Mouse (Mus musculus) stomach, postnatal 0 days (tissue): Measurements from ENCODE around the gene Atp6v1e1. TPM values are rescaled to one million over a fixed set of nuclear protein-coding genes. Genes with fewer than 3 reads are reported as not detected.
A peak's percentile ranks its signal among the peaks of the same experiment; 100 is the strongest.

Experiments
- ATAC-seq: fragments of 200-750 bp; cut with Nextera tagmentation; 2 replicates; pipeline ENCODE4 v1.8.0; 2017; ENCODE audit not compliant: low FRiP score, low TSS enrichment
- DNase-seq: peaks from one replicate; pipeline ENCODE4 v3.0.0-alpha.2; 2016; ENCODE audit warnings: low spot score
- H3K27ac ChIP-seq: fragments of 300-500 bp; sonication (generic); replicated peaks from 2 replicates; pipeline ENCODE4 v1.5.1; 2014; ENCODE audit warnings: mild to moderate bottlenecking, control low read depth
- H3K27me3 ChIP-seq: fragments of 300-500 bp; sonication (generic); 2 replicates; pipeline ENCODE4 v1.6.1; 2014; ENCODE audit warnings: low read length; ENCODE audit not compliant: control insufficient read depth, insufficient read depth
- H3K36me3 ChIP-seq: fragments of 300-500 bp; sonication (generic); 2 replicates; pipeline ENCODE4 v1.6.1; 2014; ENCODE audit warnings: low read length, mixed read lengths; ENCODE audit not compliant: control insufficient read depth, insufficient read depth
- H3K4me1 ChIP-seq: fragments of 300-500 bp; sonication (generic); replicated peaks from 2 replicates; pipeline ENCODE4 v1.6.1; 2014; ENCODE audit warnings: antibody characterized with exemption; ENCODE audit not compliant: control insufficient read depth, insufficient read depth
- H3K4me2 ChIP-seq: fragments of 300-500 bp; sonication (generic); replicated peaks from 2 replicates; pipeline ENCODE4 v1.6.1; 2014; ENCODE audit warnings: low read depth, mild to moderate bottlenecking, control low read depth, moderate library complexity
- H3K4me3 ChIP-seq: fragments of 300-500 bp; sonication (generic); 2 replicates; pipeline ENCODE4 v1.5.1; 2014; ENCODE audit warnings: low read depth, low read length, control low read depth
- H3K9ac ChIP-seq: fragments of 300-500 bp; sonication (generic); 2 replicates; pipeline ENCODE4 v1.6.1; 2014; ENCODE audit warnings: mild to moderate bottlenecking, low read length, control low read depth, mixed read lengths
- H3K9me3 ChIP-seq: fragments of 300-500 bp; sonication (generic); 2 replicates; pipeline ENCODE4 v1.6.1; 2016; ENCODE audit warnings: low read length; ENCODE audit not compliant: control insufficient read depth
- CTCF ChIP-seq: IDR thresholded peaks from 2 replicates; pipeline ENCODE4 v1.5.1; 2016; ENCODE audit warnings: antibody characterized with exemption, low read depth, mild to moderate bottlenecking, moderate library complexity
- EP300 ChIP-seq: optimal IDR thresholded peaks from 2 replicates; pipeline ENCODE3; 2016; ENCODE audit warnings: antibody characterized with exemption
- WGBS: fragments of 180-500 bp; shearing (Covaris S2); extraction: QIAGEN DNeasy Blood & Tissue Kit; methylation state at CpG from one replicate; pipeline ENCODE4 v1.1.7; 2014; 5-methylcytosine and 5-hydroxymethylcytosine counted together
- polyA plus RNA-seq: library from polyadenylated mRNA; unstranded; fragments of >200 nt; fragmentation: Nextera tagmentation; extraction: Ambion mirVana; gene quantifications from 2 replicates; pipeline ENCODE4 v1.2.1, GENCODE M21; 2015

The Atp6v1e1 gene
- 251 and 252 TPM in 2 replicates for polyA plus RNA-seq

DNA sequence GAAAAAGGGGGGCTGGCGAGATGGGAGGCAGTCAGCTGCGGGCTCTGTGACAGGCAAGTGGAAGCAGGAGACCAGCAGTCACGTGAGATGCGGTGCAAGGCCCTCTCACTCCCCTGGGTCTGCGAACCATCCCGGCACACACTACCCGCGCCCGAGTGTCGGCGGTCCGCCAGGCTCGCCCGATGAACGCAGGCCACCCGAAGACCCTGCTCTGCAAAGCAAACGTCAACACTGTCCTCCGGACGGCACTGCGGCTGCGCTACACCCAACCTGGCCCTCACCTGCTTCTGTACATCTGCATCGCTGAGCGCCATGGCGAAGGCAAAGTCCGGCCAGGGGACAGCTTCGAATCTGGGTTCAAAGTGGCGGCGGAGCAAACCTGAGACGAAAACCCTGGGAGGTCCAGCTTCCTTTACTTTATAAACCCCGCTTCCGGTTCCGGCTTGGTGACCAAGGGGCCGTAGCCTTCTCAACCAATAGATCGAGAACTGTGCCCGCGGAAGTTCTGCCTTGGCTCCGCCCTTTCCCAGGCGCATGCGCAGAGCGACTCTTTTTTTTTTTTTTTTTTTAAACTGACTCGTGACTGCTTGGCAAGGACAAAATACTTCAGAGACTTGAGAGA is at the start of gene Atp6v1e1:
Atp6v1e1 (minus strand) TSS at position 487 of the 622 bp plus-strand sequence.
- no peaks in the 10 kb centered on the region for H3K9me3 ChIP-seq
- H3K27ac ChIP-seq, result peak within 1 kb of the TSS; percentile 98
- TF ChIP-seq EP300 (peak; percentile 67), CTCF (peak; percentile 12; the same call in 1 of the 2 replicates)
- H3K9ac ChIP-seq, result peak within 1 kb of the TSS; percentile 89
- ATAC-seq (peak; percentile 98), DNase-seq (peak; percentile 96)
- H3K36me3 ChIP-seq, result peaks cover 5% of the 10 kb centered on the region
- H3K27me3 ChIP-seq, result no peaks in the 10 kb centered on the region
- H3K4me2 ChIP-seq, result peak within 1 kb of the TSS; percentile 62
- H3K4me1 ChIP-seq, result no peaks in the 10 kb centered on the region
- H3K4me3 ChIP-seq, result peak within 1 kb of the TSS; percentile 88
- WGBS, result under 1% methylated on average over 41 of the region's 41 CpGs

DNA sequence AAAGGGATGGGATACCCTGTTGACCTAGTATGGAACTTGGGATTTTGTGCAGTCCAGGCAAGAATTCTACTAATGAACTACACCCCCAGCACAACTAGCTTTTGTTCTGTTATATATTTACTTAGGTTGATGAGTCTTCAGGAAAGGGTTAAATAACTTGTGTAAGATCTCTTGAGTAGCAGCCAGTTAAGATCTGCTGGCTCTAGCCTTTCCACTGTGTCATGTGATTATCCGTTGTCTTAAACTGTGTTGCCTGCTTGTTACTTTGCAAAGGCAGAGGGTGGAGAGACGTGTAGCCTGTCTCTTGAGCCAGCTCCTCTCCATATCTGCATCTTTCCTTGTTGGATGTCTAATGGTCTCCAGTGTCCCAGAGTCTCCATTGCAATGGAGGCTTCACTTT is 48.7 kb upstream of the Atp6v1e1 start:
- no peak overlapping the region for H3K4me2 ChIP-seq
- H3K4me3 ChIP-seq, result no peak overlapping the region
- no peaks in the 10 kb centered on the region for H3K4me1 ChIP-seq
- H3K27ac ChIP-seq, result no peak overlapping the region
- no peak for TF ChIP-seq CTCF
- DNase-seq (no peak), ATAC-seq (no peak)
- WGBS, result 70% methylated on average over 2 of the region's 2 CpGs
- H3K27me3 ChIP-seq, result no peaks in the 10 kb centered on the region
- H3K9me3 ChIP-seq, result no peaks in the 10 kb centered on the region
- H3K36me3 ChIP-seq, result peaks cover 3% of the 10 kb centered on the region; the same call in 1 of the 2 replicates
- H3K9ac ChIP-seq, result no peak overlapping the region

DNA sequence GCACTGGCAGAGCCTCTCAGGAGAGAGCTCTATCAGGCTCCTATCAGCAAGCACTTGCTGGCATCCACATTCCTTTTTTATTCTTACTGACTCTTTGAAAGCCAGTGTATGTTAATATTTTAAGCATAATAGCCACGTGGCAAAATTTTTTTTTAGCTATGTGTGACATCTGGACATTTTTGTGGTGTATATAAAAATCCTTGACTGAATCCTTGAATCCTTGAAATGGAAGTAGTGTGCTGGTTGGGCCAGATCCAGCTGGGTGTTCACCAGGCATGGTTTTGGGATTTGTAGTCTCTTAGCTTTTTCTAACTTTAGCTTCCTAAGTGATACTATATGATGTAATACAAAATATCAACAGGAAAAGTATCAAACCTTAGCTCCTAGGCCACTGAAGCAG is 46.2 kb upstream of the Atp6v1e1 start:
- Histone ChIP-seq H3K9me3 (no peaks in the 10 kb centered on the region), H3K4me3 (no peak overlapping the region), H3K4me1 (no peaks in the 10 kb centered on the region), H3K27me3 (no peaks in the 10 kb centered on the region), H3K4me2 (no peak overlapping the region), H3K36me3 (peaks cover 3% of the 10 kb centered on the region; the same call in 1 of the 2 replicates), H3K27ac (no peak overlapping the region), H3K9ac (no peak overlapping the region)
- no peak for DNase-seq
- WGBS, result 44% methylated on average over 1 of the region's 1 CpGs
- no peak for TF ChIP-seq EP300
- no peak for TF ChIP-seq CTCF
- ATAC-seq, result no peak

DNA sequence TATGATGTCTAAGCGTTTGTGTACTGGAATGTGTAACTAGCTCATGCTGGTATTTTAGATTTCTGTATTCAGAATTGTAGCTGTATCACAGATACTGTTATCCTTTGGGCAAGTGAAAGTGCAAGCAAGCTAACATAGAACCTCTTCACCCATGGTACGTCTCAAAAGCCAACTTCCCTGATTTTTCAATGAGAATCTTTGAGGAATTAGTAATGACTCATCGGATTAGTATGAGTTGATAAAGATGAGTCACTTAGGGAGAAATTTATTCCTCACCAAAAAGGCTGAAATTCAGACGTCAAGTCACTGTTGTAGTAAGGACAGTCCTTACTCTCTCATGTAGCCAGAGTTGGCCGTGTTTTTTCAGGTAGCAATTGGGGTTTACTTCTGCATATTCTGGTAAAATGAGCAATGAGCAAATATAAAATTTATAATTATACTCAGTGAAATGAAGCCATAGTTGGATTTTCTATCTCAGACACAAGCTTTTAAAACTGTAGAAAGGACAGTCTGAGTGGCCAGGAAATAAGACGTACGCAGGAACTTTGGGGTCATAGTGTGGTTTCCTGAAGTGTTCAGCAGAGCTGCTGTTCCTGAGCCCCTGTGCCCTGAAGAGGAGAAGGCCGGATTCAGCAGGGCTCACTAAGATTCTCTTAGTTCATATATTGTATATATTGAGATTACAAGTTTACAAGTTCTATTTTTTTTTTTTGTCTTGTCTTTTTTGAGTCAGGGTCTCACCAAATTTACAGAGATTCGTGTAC is 43.6 kb upstream of the Atp6v1e1 start:
- H3K4me1 ChIP-seq, result no peaks in the 10 kb centered on the region
- DNase-seq, result no peak
- H3K4me3 ChIP-seq, result no peak overlapping the region
- WGBS, result 67% methylated on average over 9 of the region's 9 CpGs
- no peak overlapping the region for H3K9ac ChIP-seq
- H3K27me3 ChIP-seq, result no peaks in the 10 kb centered on the region
- no peak for ATAC-seq
- H3K27ac ChIP-seq, result no peak overlapping the region
- no peak overlapping the region for H3K4me2 ChIP-seq
- H3K9me3 ChIP-seq, result no peaks in the 10 kb centered on the region
- H3K36me3 ChIP-seq, result no peaks in the 10 kb centered on the region; the same call in 1 of the 2 replicates
- TF ChIP-seq EP300 (no peak), CTCF (no peak)

DNA sequence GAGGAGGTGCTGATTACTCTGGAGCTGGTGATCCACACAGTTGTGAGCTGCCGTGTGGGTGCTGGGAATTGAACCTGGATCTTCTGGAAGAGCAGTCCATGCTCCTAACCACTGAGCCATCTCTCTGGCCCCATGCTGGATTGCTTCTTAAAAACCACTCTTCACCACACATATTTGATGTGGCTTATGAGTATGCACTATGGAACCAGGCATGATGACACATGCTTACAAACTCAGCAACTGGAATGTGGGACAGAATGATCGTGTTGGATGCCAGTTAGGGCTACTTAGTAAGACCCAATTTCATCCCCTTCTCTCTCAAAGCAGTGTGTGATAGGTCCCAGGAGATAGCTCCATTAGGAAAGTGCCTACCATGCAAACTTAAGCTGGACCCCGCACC is 37.5 kb upstream of the Atp6v1e1 start:
- DNase-seq (no peak), ATAC-seq (no peak)
- Histone ChIP-seq H3K36me3 (peaks cover 5% of the 10 kb centered on the region), H3K4me2 (no peak overlapping the region), H3K9ac (no peak overlapping the region), H3K27me3 (no peaks in the 10 kb centered on the region), H3K4me1 (no peaks in the 10 kb centered on the region), H3K4me3 (no peak overlapping the region), H3K27ac (no peak overlapping the region), H3K9me3 (no peaks in the 10 kb centered on the region)
- TF ChIP-seq CTCF, result no peak
- TF ChIP-seq EP300, result no peak
- WGBS, result 87% methylated on average over 3 of the region's 3 CpGs

DNA sequence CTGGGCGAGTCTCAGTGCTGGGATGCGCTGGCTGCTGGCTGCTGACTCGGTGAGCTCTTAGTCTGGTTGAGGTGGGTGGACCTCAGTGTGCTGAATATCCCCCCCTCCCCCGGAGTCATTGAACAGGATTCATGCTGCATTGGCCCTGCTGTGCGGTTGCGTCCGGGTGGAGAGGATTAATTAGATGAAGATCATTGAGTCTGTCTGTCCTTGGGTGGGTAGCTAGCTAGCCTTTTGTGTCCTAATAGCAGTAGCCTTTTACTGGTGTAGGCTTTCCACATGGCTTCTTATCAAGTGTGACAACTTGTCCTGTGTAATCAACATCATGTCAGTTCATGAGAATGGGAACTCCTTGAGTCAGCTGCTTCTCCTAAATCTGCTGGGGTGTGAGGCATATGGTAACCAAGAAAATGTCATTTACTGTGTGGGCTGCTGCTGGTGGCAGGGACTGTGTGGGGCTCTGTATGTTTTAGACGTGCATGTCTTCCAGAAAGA is 35.7 kb upstream of the Atp6v1e1 start:
- TF ChIP-seq EP300 (no peak), CTCF (no peak)

More for the DNA sequence above, 35.7 kb upstream of the Atp6v1e1 start:
- no peaks in the 10 kb centered on the region for H3K9me3 ChIP-seq
- ATAC-seq, result no peak
- H3K4me1 ChIP-seq, result no peaks in the 10 kb centered on the region
- no peak overlapping the region for H3K27ac ChIP-seq
- H3K27me3 ChIP-seq, result no peaks in the 10 kb centered on the region
- H3K4me2 ChIP-seq, result no peak overlapping the region
- WGBS, result 78% methylated on average over 8 of the region's 8 CpGs
- no peak overlapping the region for H3K9ac ChIP-seq
- no peak for DNase-seq
- no peak overlapping the region for H3K4me3 ChIP-seq
- H3K36me3 ChIP-seq, result peaks cover 7% of the 10 kb centered on the region
